Mouse (Mus musculus) heart, embryonic 11.5 days (tissue): ENCODE measurements around the gene Cux1. TPM values are rescaled to one million over a fixed set of nuclear protein-coding genes. Genes with fewer than 3 reads are reported as not detected.

Experiments used
- ATAC-seq: fragments of 200-750 bp; cut with Nextera tagmentation; replicated peaks from 2 replicates; pipeline ENCODE4 v1.8.0; 2017; ENCODE audit warnings: moderate library complexity; ENCODE audit not compliant: insufficient number of reproducible peaks, low FRiP score, low TSS enrichment
- H3K27ac ChIP-seq: fragments of 300-500 bp; sonication (generic); 2 replicates; pipeline ENCODE4 v1.5.1; 2014; ENCODE audit warnings: mild to moderate bottlenecking, low read depth, low read length
- H3K27me3 ChIP-seq: fragments of 300-500 bp; sonication (generic); 2 replicates; pipeline ENCODE4 v1.6.1; 2014; ENCODE audit warnings: mild to moderate bottlenecking, low read length, mixed read lengths; ENCODE audit not compliant: control insufficient read depth, insufficient read depth
- H3K36me3 ChIP-seq: fragments of 300-500 bp; sonication (generic); 2 replicates; pipeline ENCODE4 v1.6.1; 2014; ENCODE audit warnings: mild to moderate bottlenecking, low read length, moderate library complexity, mixed read lengths; ENCODE audit not compliant: control insufficient read depth, insufficient read depth
- H3K4me1 ChIP-seq: fragments of 300-500 bp; sonication (generic); 2 replicates; pipeline ENCODE4 v1.6.1; 2014; ENCODE audit warnings: low read length; ENCODE audit not compliant: control insufficient read depth, insufficient read depth
- H3K4me2 ChIP-seq: fragments of 300-500 bp; sonication (generic); 2 replicates; pipeline ENCODE4 v1.6.1; 2014; ENCODE audit warnings: mild to moderate bottlenecking, moderate library complexity
- H3K4me3 ChIP-seq: fragments of 300-500 bp; sonication (generic); 2 replicates; pipeline ENCODE4 v1.5.1; 2014; ENCODE audit warnings: low read depth, low read length
- H3K9ac ChIP-seq: fragments of 300-500 bp; sonication (generic); 2 replicates; pipeline ENCODE4 v1.6.1; 2014; ENCODE audit warnings: mild to moderate bottlenecking, low read depth, low read length, moderate library complexity
- H3K9me3 ChIP-seq: fragments of 300-500 bp; sonication (generic); replicated peaks from 2 replicates; pipeline ENCODE4 v1.6.1; 2016; ENCODE audit warnings: low read length; ENCODE audit not compliant: control insufficient read depth
- WGBS: fragments of 180-500 bp; shearing (Covaris S2); extraction: QIAGEN DNeasy Blood & Tissue Kit; methylation state at CpG from one replicate; pipeline ENCODE4 v1.1.7; 2014; ENCODE audit not compliant: insufficient replicate concordance; 5-methylcytosine and 5-hydroxymethylcytosine counted together
- polyA plus RNA-seq: library from polyadenylated mRNA; unstranded; fragments of >200 nt; fragmentation: Nextera tagmentation; extraction: Ambion mirVana; gene quantifications from 2 replicates; pipeline ENCODE4 v1.2.1, GENCODE M21; 2014

Cux1 gene
- polyA plus RNA-seq, 1 experiment from 2014 or later: 67.5 TPM

GRCm38 (mm10) chr5:136297691-136298090 is 269.6 kb downstream of the Cux1 start:
- H3K36me3 ChIP-seq: peaks cover 16% of the 10 kb centered on the region
- 83% methylated on average over 6 of the region's 6 CpGs for WGBS
- H3K27ac ChIP-seq: no peak overlapping the region
- H3K9ac ChIP-seq: no peak overlapping the region
- H3K27me3 ChIP-seq: no peaks in the 10 kb centered on the region
- H3K9me3 ChIP-seq: no peaks in the 10 kb centered on the region
- H3K4me3 ChIP-seq: no peak overlapping the region
- H3K4me1 ChIP-seq: peaks cover 8% of the 10 kb centered on the region
- no peak overlapping the region for H3K4me2 ChIP-seq
- no peak for ATAC-seq

- H3K4me1 ChIP-seq: peaks cover 8% of the 10 kb centered on the region
Measured at GRCm38 (mm10) chr5:136296911-136297310, 270.4 kb downstream of the Cux1 start.

GRCm38 (mm10) chr5:136292971-136293418 is 274.3 kb downstream of the Cux1 start:
- peaks cover 11% of the 10 kb centered on the region for H3K4me1 ChIP-seq
- H3K27me3 ChIP-seq: no peaks in the 10 kb centered on the region
- H3K4me3 ChIP-seq: no peak overlapping the region
- H3K4me2 ChIP-seq: no peak overlapping the region
- no peak overlapping the region for H3K9ac ChIP-seq
- ATAC-seq: no peak
- peak overlapping the region; percentile 50 for H3K27ac ChIP-seq
- 58% methylated on average over 4 of the region's 4 CpGs for WGBS
- H3K36me3 ChIP-seq: 0 out of 2 replicates have a peak, but pooled peaks cover 3% of the 10 kb centered on the region
- H3K9me3 ChIP-seq: no peaks in the 10 kb centered on the region

More at GRCm38 (mm10) chr5:136296911-136297310, 270.4 kb downstream of the Cux1 start:
- H3K4me2 ChIP-seq: no peak overlapping the region
- H3K4me3 ChIP-seq: no peak overlapping the region
- ATAC-seq: no peak
- no peak overlapping the region for H3K27ac ChIP-seq
- H3K27me3 ChIP-seq: no peaks in the 10 kb centered on the region
- no peak overlapping the region for H3K9ac ChIP-seq
- no peaks in the 10 kb centered on the region for H3K9me3 ChIP-seq
- peaks cover 11% of the 10 kb centered on the region for H3K36me3 ChIP-seq
- 89% methylated on average over 4 of the region's 4 CpGs for WGBS

- Histone ChIP-seq H3K36me3 (0 out of 2 replicates have a peak, but pooled peaks cover 3% of the 10 kb centered on the region), H3K27me3 (no peaks in the 10 kb centered on the region), H3K4me3 (no peak overlapping the region), H3K27ac (no peak overlapping the region), H3K4me1 (peaks cover 11% of the 10 kb centered on the region), H3K4me2 (no peak overlapping the region), H3K9ac (no peak overlapping the region), H3K9me3 (no peaks in the 10 kb centered on the region)
- WGBS: 75% methylated on average over 2 of the region's 2 CpGs
- ATAC-seq: no peak
Measured at GRCm38 (mm10) chr5:136292361-136292760, 274.9 kb downstream of the Cux1 start.

GRCm38 (mm10) chr5:136291562-136291961 is 275.7 kb downstream of the Cux1 start:
- Histone ChIP-seq H3K4me1 (peaks cover 11% of the 10 kb centered on the region), H3K4me2 (no peak overlapping the region), H3K4me3 (no peak overlapping the region), H3K27me3 (no peaks in the 10 kb centered on the region), H3K36me3 (0 out of 2 replicates have a peak, but pooled peaks cover 5% of the 10 kb centered on the region), H3K27ac (no peak overlapping the region), H3K9me3 (no peaks in the 10 kb centered on the region), H3K9ac (no peak overlapping the region)
- ATAC-seq: no peak
- WGBS: 88% methylated on average over 2 of the region's 2 CpGs

- no peak overlapping the region for H3K4me3 ChIP-seq
- no peaks in the 10 kb centered on the region for H3K9me3 ChIP-seq
- ATAC-seq: no peak
- no peaks in the 10 kb centered on the region for H3K27me3 ChIP-seq
- H3K27ac ChIP-seq: no peak overlapping the region
- H3K4me1 ChIP-seq: peaks cover 11% of the 10 kb centered on the region
- no peak overlapping the region for H3K9ac ChIP-seq
- WGBS: 65% methylated on average over 3 of the region's 3 CpGs
- H3K36me3 ChIP-seq: peaks cover 12% of the 10 kb centered on the region
- H3K4me2 ChIP-seq: no peak overlapping the region
Measured at GRCm38 (mm10) chr5:136289776-136290175, 277.5 kb downstream of the Cux1 start.

GRCm38 (mm10) chr5:136288351-136289081 is 278.8 kb downstream of the Cux1 start:
- Histone ChIP-seq H3K4me2 (no peak overlapping the region), H3K4me1 (peaks cover 10% of the 10 kb centered on the region), H3K4me3 (no peak overlapping the region), H3K27me3 (no peaks in the 10 kb centered on the region), H3K9ac (no peak overlapping the region), H3K9me3 (no peaks in the 10 kb centered on the region), H3K27ac (no peak overlapping the region), H3K36me3 (peaks cover 9% of the 10 kb centered on the region)
- ATAC-seq: no peak
- 71% methylated on average over 6 of the region's 6 CpGs for WGBS

GRCm38 (mm10) chr5:136286566-136286965 is 280.7 kb downstream of the Cux1 start:
- no peak overlapping the region for H3K9ac ChIP-seq
- no peak overlapping the region for H3K4me2 ChIP-seq
- no peaks in the 10 kb centered on the region for H3K27me3 ChIP-seq
- no peaks in the 10 kb centered on the region for H3K9me3 ChIP-seq
- H3K4me1 ChIP-seq: peaks cover 2% of the 10 kb centered on the region; the same call in 1 of the 2 replicates
- H3K36me3 ChIP-seq: peaks cover 13% of the 10 kb centered on the region
- H3K4me3 ChIP-seq: no peak overlapping the region
- ATAC-seq: no peak
- 78% methylated on average over 6 of the region's 6 CpGs for WGBS
- H3K27ac ChIP-seq: no peak overlapping the region

- Histone ChIP-seq H3K4me2 (no peak overlapping the region), H3K27me3 (no peaks in the 10 kb centered on the region), H3K27ac (no peak overlapping the region), H3K4me1 (peaks cover 2% of the 10 kb centered on the region; the same call in 1 of the 2 replicates), H3K9me3 (no peaks in the 10 kb centered on the region), H3K4me3 (no peak overlapping the region), H3K36me3 (peaks cover 18% of the 10 kb centered on the region), H3K9ac (no peak overlapping the region)
- ATAC-seq: no peak
- WGBS: 89% methylated on average over 7 of the region's 7 CpGs
Measured at GRCm38 (mm10) chr5:136285106-136285505, 282.2 kb downstream of the Cux1 start.
